Mouse (Mus musculus) embryonic facial prominence, embryonic 13.5 days (tissue): ENCODE data around the gene Dusp7. TPM values are rescaled to one million over a fixed set of nuclear protein-coding genes. Genes with fewer than 3 reads are reported as not detected.

Experiments
- ATAC-seq: fragments of 200-750 bp; cut with Nextera tagmentation; 2 replicates; pipeline ENCODE4 v1.8.0; 2017; ENCODE audit warnings: low read depth; ENCODE audit not compliant: insufficient number of reproducible peaks, insufficient read depth, low FRiP score, low TSS enrichment
- H3K27ac ChIP-seq: fragments of 300-500 bp; sonication (generic); 2 replicates; pipeline ENCODE4 v1.5.1; 2015; ENCODE audit warnings: moderate library complexity, mild to moderate bottlenecking, inconsistent platforms
- H3K27me3 ChIP-seq: fragments of 300-500 bp; sonication (generic); 2 replicates; pipeline ENCODE4 v1.6.1; 2015; ENCODE audit warnings: mild to moderate bottlenecking, inconsistent platforms
- H3K36me3 ChIP-seq: fragments of 300-500 bp; sonication (generic); 2 replicates; pipeline ENCODE4 v1.6.1; 2015; ENCODE audit warnings: mild to moderate bottlenecking, inconsistent platforms
- H3K4me1 ChIP-seq: fragments of 300-500 bp; sonication (generic); 2 replicates; pipeline ENCODE4 v1.6.1; 2015; ENCODE audit warnings: inconsistent platforms
- H3K4me2 ChIP-seq: fragments of 300-500 bp; sonication (generic); 2 replicates; pipeline ENCODE4 v1.6.1; 2015; ENCODE audit warnings: moderate library complexity, mild to moderate bottlenecking, inconsistent platforms
- H3K4me3 ChIP-seq: fragments of 300-500 bp; sonication (generic); 2 replicates; pipeline ENCODE4 v1.5.1; 2015; ENCODE audit warnings: mild to moderate bottlenecking, inconsistent platforms
- H3K9ac ChIP-seq: fragments of 300-500 bp; sonication (generic); 2 replicates; pipeline ENCODE4 v1.6.1; 2015; ENCODE audit warnings: mild to moderate bottlenecking, inconsistent platforms
- H3K9me3 ChIP-seq: fragments of 300-500 bp; sonication (generic); 2 replicates; pipeline ENCODE4 v1.6.1; 2016; ENCODE audit warnings: inconsistent platforms
- WGBS: fragments of 180-500 bp; shearing (Covaris S2); methylation state at CpG from one replicate; pipeline ENCODE4 v1.1.7; 2015; ENCODE audit warnings: mixed read lengths; 5-methylcytosine and 5-hydroxymethylcytosine counted together
- polyA plus RNA-seq: library from polyadenylated mRNA; unstranded; fragments of >200 nt; fragmentation: Nextera tagmentation; extraction: Ambion mirVana; gene quantifications from 2 replicates; pipeline ENCODE4 v1.2.1, GENCODE M21; 2015

Dusp7 gene
- polyA plus RNA-seq, 1 experiment from 2014 or later = 40.6 TPM

DNA sequence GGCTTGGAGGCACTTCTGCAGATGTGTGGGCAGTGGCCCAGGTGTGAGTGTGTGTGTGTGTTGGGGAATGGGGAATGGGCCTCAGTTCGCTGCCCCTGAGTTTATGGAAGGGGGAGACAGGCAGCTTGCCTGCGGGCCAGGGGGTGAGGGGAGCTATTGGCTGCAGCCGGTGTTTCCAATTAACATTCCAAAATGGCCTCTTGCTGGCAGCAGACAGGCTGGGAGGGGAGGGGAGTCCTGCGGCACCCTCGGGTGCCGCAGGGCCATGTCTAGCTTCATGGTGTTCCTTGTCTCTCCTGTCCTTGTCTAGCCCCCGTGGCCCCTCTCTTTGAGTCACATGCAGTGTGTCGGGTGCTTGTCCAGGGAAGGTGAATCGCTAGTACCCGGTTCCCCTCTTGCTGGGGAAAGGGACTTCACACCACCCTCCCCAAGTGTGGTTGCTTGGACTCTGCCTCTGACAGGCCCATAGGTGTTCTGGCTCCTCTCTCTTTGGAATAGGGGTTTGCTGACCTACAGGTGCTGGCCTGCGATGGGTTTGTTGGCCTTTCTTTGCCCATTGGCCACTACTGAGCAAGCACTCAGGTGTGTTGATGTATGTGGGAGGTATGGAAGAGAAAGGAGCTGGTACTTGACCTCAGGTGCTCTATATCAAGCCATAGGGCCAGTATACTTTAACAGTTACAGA lies 1.5 kb downstream of the Dusp7 start:
- Histone ChIP-seq H3K4me2 (peak overlapping the region; percentile 96), H3K4me3 (peak overlapping the region; percentile 97), H3K27me3 (no peaks in the 10 kb centered on the region), H3K4me1 (peaks cover 67% of the 10 kb centered on the region), H3K36me3 (peaks cover 42% of the 10 kb centered on the region), H3K27ac (peak overlapping the region; percentile 99), H3K9me3 (no peaks in the 10 kb centered on the region), H3K9ac (peak overlapping the region; percentile 99)
- no peak for ATAC-seq
- WGBS = 4% methylated on average over 11 of the region's 11 CpGs

DNA sequence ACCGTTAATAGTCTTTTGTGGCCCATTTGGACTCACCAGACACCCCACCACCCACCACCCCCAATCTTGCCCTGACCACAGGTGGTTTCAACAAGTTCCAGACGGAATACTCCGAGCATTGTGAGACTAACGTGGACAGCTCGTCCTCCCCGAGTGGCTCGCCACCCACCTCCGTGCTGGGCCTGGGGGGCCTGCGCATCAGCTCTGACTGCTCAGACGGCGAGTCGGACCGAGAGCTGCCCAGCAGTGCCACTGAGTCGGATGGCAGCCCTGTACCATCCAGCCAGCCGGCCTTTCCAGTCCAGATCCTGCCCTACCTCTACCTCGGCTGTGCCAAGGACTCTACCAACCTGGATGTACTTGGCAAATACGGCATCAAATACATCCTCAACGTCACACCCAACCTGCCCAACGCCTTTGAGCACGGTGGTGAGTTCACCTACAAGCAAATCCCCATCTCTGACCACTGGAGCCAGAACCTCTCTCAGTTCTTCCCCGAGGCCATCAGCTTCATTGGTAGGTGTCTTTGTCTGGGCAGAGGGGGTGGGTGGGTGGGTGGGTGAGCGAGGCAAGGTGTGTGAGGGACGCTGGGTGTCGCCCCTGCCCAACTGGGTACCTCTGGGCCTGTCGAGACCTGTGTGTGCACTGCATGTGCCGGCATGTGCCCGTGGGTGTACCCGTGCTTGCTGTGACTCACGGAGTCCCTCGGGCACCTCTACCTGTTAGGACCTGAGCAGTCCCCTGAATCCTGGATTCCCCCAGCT lies 2.4 kb downstream of the Dusp7 start:
- no peaks in the 10 kb centered on the region for H3K9me3 ChIP-seq
- H3K36me3 ChIP-seq = peaks cover 46% of the 10 kb centered on the region
- H3K4me2 ChIP-seq = peak overlapping the region; percentile 96
- no peak for ATAC-seq
- H3K27ac ChIP-seq = peak overlapping the region; percentile 99
- H3K27me3 ChIP-seq = no peaks in the 10 kb centered on the region
- 40% methylated on average over 30 of the region's 30 CpGs for WGBS
- H3K4me1 ChIP-seq = peaks cover 63% of the 10 kb centered on the region
- peak overlapping the region; percentile 99 for H3K9ac ChIP-seq
- H3K4me3 ChIP-seq = peak overlapping the region; percentile 97

DNA sequence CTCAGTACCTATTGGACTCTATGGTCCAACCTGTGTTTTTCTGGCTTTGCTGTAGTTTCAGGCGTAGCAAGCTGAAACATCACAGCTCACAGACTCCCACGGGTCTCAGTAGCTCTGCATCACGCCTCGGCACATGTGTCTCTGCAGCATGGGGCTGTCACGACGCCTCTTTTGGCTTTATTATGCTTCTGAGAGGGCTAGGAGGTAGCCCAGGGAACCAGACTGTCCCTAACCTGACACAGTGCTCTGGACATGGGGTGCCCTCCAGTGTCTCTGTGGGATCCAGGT lies 2.9 kb downstream of the Dusp7 start:
- peak overlapping the region; percentile 99 for H3K9ac ChIP-seq
- peaks cover 58% of the 10 kb centered on the region for H3K4me1 ChIP-seq
- H3K9me3 ChIP-seq = no peaks in the 10 kb centered on the region
- no peaks in the 10 kb centered on the region for H3K27me3 ChIP-seq
- peak overlapping the region; percentile 97 for H3K4me3 ChIP-seq
- no peak for ATAC-seq
- peak overlapping the region; percentile 75 for H3K27ac ChIP-seq
- H3K4me2 ChIP-seq = peak overlapping the region; percentile 96
- 17% methylated on average over 6 of the region's 6 CpGs for WGBS
- peaks cover 48% of the 10 kb centered on the region for H3K36me3 ChIP-seq

DNA sequence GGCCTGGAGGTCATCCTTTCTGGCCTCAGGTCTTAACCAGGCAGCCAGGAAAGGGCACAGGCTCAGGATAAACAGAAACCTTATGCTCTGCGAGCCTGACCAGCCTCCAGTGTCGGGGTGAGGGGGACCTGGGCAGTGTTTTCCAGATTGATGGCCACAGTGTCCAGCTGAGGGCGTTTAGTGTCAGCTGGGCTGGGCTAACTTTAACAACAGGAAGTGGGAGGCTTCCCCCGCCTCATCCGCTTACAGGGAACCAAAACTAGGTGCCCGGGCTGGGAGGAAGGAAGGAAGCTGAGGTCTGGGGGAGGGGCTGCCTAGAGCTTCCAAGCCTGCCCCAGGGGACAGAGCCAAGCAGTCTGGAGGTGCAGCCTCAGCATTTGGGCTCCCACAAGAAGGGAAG lies 3.3 kb downstream of the Dusp7 start:
- Histone ChIP-seq H3K9ac (peak overlapping the region; percentile 99), H3K27me3 (no peaks in the 10 kb centered on the region), H3K4me2 (peak overlapping the region; percentile 96), H3K4me1 (peaks cover 53% of the 10 kb centered on the region), H3K36me3 (peaks cover 51% of the 10 kb centered on the region), H3K4me3 (peak overlapping the region; percentile 97), H3K9me3 (no peaks in the 10 kb centered on the region), H3K27ac (peak overlapping the region; percentile 75)
- ATAC-seq = no peak
- 9% methylated on average over 6 of the region's 6 CpGs for WGBS

DNA sequence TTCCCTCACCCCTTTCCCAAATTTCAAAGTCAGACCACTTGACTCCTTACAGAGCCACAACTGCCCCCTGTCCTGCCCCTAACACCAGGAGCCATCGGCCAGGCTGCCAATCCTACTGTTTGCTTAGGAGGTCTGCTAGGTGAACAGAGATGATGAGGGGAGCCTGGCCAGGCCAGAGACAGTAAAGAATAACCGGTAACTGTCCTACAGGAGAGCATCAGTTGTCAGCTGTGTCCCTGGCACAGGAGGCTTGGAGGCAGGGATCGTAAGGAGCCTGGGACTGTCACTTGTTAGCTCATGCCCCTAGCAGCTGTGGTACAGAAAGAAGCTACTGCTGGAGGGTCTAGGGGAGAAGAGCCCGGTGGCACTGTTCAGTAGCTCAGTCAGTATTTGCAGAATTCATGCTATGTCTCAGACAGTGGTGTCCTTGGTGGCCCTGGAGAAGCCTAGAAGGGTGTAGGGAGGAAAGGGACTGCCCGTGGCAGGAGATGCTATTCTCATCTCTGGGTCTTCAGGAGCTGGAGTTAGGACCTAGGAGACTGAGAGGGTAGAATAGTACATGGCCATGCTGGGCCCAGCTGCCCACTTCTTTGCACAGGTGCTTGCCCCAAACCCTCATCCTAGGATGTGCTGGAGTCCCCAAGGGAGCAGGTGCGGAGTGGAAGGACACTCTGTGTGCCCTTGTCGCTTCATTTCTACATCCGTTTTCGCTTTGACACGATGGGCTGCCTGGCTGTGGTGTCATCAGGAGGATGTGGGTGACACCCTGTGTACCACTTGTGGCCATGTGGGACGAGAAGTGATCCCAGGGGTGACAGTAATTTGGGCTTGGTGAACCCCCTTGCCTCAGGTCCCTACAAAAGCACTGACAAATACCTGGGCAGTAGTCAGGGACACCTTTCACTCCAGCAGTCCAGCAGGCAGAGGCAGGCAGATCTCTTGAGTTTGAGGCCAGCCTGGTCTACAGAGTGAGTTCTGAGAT lies 4.3 kb downstream of the Dusp7 start:
- WGBS = 84% methylated on average over 11 of the region's 11 CpGs
- Histone ChIP-seq H3K4me1 (peaks cover 56% of the 10 kb centered on the region), H3K4me3 (peak overlapping the region; percentile 97), H3K36me3 (peaks cover 61% of the 10 kb centered on the region), H3K27ac (peak overlapping the region; percentile 75; the same call in 1 of the 2 replicates), H3K4me2 (peak overlapping the region; percentile 96), H3K9me3 (no peaks in the 10 kb centered on the region), H3K27me3 (no peaks in the 10 kb centered on the region), H3K9ac (peak overlapping the region; percentile 99)
- no peak for ATAC-seq

DNA sequence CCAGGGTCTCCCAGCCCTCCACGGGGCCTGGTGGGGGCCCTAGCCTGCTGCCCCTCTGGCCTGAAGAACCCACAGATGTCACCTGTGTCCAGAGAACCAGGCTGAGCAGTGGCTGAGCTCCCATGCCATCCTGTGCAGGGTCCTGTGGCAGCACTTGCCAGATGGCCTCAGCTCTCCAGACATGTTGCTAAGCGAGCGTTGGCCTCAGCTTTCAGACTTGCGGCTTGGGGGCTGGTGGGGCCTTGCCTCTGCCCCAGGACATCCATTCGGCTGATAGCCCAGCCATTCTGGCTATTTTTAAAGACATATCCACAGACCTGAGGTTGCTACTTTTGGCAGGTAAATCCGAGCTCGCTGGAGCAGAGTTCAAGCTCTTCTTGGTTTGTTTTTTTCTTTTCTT lies 5.5 kb downstream of the Dusp7 start:
- Histone ChIP-seq H3K4me2 (no peak overlapping the region; the same call in 1 of the 2 replicates), H3K27me3 (no peaks in the 10 kb centered on the region), H3K27ac (no peak overlapping the region), H3K4me3 (no peak overlapping the region), H3K36me3 (peaks cover 73% of the 10 kb centered on the region), H3K4me1 (peaks cover 62% of the 10 kb centered on the region), H3K9me3 (no peaks in the 10 kb centered on the region), H3K9ac (peak overlapping the region; percentile 51; the same call in 1 of the 2 replicates)
- ATAC-seq = no peak
- 81% methylated on average over 7 of the region's 7 CpGs for WGBS

DNA sequence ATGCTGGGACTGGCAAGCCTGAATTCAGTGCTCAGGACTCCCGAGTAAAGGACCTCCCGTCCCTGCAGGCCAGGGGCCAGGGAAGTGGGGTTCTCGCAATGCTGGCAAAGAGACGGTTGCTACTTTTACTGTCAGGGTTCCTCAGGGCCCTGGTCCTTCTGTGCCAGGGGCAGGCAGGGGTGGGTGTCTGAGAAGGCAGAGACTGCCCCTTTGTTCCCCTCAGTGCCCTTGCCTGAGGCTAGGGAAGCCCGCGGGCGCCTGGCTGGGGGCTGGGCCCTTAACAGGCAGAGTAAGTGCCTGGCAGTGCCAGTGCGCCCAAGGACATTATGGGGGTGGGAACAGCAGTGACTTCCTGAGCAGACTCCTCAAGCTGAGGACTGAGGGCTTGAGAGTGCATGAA lies 8.8 kb downstream of the Dusp7 start:
- no peak overlapping the region for H3K9ac ChIP-seq
- peak overlapping the region; percentile 55 for H3K27ac ChIP-seq
- no peaks in the 10 kb centered on the region for H3K27me3 ChIP-seq
- H3K4me1 ChIP-seq = peaks cover 46% of the 10 kb centered on the region
- 77% methylated on average over 8 of the region's 8 CpGs for WGBS
- no peak overlapping the region for H3K4me3 ChIP-seq
- no peak overlapping the region for H3K4me2 ChIP-seq
- H3K36me3 ChIP-seq = peaks cover 64% of the 10 kb centered on the region
- no peak for ATAC-seq
- H3K9me3 ChIP-seq = no peaks in the 10 kb centered on the region

DNA sequence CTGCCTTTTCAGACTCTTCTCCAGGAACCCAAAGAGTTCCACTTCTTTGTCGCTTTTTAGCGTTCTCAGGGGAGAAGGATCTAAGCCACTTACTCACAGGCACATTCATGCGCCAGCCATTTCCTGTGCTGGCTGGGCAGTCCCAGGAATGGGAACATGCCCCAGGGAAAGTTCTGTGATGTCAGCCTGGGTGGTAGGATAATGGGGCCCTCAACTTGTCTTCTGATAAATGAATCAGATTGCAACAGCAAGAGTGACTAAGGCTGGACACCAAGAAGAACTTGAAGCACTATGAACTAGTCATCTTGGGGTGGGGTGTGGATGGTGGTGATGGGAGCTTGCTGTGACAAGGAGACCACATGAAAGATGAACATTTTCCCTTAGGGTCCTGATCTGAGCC lies 9.6 kb downstream of the Dusp7 start:
- H3K27me3 ChIP-seq = no peaks in the 10 kb centered on the region
- H3K4me2 ChIP-seq = no peak overlapping the region
- H3K9ac ChIP-seq = no peak overlapping the region
- H3K36me3 ChIP-seq = peaks cover 56% of the 10 kb centered on the region
- H3K9me3 ChIP-seq = no peaks in the 10 kb centered on the region
- ATAC-seq = no peak
- no peak overlapping the region for H3K4me3 ChIP-seq
- peaks cover 40% of the 10 kb centered on the region for H3K4me1 ChIP-seq
- peak overlapping the region; percentile 76 for H3K27ac ChIP-seq
- 53% methylated on average over 3 of the region's 3 CpGs for WGBS

DNA sequence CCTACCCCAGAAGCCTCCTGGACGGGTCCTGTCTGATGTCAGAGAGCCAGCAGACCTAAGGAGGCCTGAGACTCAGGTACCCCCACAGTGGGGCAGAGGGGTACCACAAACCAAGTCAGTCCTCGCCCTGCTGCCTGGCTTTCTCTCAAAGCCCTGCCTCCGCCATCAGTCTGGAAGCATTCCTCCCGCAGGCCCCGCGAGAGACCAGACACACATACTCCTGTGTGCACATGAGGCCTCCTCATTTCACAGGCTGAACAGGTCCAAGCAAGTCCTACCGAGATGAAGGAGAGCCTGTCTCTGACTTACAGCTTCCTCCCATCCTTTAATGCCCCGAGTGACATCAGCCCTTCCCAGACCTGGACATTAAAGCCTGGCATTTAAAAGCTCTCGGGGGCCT lies 10.3 kb downstream of the Dusp7 start:
- Histone ChIP-seq H3K4me1 (peaks cover 41% of the 10 kb centered on the region), H3K9me3 (no peaks in the 10 kb centered on the region), H3K36me3 (peaks cover 49% of the 10 kb centered on the region), H3K27ac (peak overlapping the region; percentile 76), H3K4me3 (no peak overlapping the region), H3K4me2 (no peak overlapping the region), H3K27me3 (no peaks in the 10 kb centered on the region), H3K9ac (no peak overlapping the region)
- 49% methylated on average over 9 of the region's 9 CpGs for WGBS
- no peak for ATAC-seq

DNA sequence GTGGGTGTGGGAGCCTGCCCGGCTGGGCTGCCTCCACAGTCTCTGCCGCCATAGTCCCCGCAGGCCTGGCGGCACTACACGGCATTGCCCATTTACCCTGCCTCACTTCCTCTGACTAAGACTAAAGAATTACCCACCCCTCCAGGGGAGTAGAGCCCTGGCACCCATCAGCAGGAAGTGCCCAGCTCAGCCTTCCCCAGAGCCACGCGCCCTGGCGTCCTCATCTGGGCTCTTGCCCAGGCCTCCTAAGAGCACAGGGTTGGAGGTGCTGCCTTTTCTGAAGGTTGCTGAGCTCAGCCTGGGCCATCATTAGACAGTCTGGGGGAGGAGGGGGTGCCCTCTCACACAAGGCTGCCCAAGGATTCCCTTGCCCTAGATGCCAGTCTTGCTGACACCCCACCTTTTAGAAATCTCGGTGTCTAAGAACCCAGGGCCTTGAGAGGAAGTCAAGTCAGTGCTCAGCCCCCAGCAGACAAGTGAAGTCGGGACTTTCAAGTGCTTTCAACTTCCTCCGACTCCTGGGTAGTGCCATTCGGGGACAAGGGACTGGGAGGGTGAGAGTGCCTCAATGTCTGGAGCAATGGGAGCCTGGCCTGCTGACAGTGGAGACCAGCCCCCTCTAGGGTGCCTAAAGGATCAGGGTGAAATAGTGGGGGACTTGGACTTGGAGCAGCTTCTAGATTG lies 17.9 kb downstream of the Dusp7 start:
- Histone ChIP-seq H3K9me3 (no peaks in the 10 kb centered on the region), H3K4me1 (peaks cover 28% of the 10 kb centered on the region), H3K36me3 (no peaks in the 10 kb centered on the region), H3K4me3 (no peak overlapping the region), H3K27me3 (no peaks in the 10 kb centered on the region), H3K9ac (no peak overlapping the region), H3K4me2 (no peak overlapping the region), H3K27ac (no peak overlapping the region)
- ATAC-seq = no peak
- 83% methylated on average over 12 of the region's 12 CpGs for WGBS
